Mouse (Mus musculus): ENCODE measurements at regions not wholly inside any gene's neighbourhood (a gene's known extent, or its start where the extent isn't known, plus 50 kb on each side); places are given as distances from the start of the nearest gene placed in this dataset.

GRCm38 (mm10) chr13:5234232-5234631 lies 625.3 kb upstream of the Akr1e1 start:
- no peak overlapping the region for H3K9ac ChIP-seq (ENCODE audit: control insufficient read depth, low read depth, low read length, poor library complexity, severe bottlenecking)
- no peaks in the 10 kb centered on the region for H3K4me1 ChIP-seq (ENCODE audit: control insufficient read depth in 1 of 2, insufficient read depth in 2 of 2, low read length in 2 of 2)
- H3K36me3 ChIP-seq (ENCODE audit: control insufficient read depth in 1 of 2, insufficient read depth in 2 of 2, low read length in 2 of 2): no peaks in the 10 kb centered on the region
- no peaks in the 10 kb centered on the region for H3K27me3 ChIP-seq (ENCODE audit: control insufficient read depth in 1 of 2, insufficient read depth in 2 of 2, low read length in 2 of 2)
- TF ChIP-seq ZMIZ1 (IDR thresholded peaks at IDR 0.05; ENCODE audit: low read depth, low read length): no peak
- TF ChIP-seq MAX (IDR thresholded peaks at IDR 0.05; ENCODE audit: low read length): no peak
- no peak for TF ChIP-seq MXI1 (IDR thresholded peaks at IDR 0.05; ENCODE audit: low read depth, low read length)
- TF ChIP-seq ETS1 (IDR thresholded peaks at IDR 0.05; ENCODE audit: low read depth, low read length): no peak
- TF ChIP-seq GABPA (IDR thresholded peaks at IDR 0.05; ENCODE audit: low read depth, low read length): no peak
- TF ChIP-seq UBTF (IDR thresholded peaks at IDR 0.05; ENCODE audit: borderline replicate concordance, insufficient read depth, low read depth, low read length): no peak
- no peak for TF ChIP-seq EP300 (IDR thresholded peaks at IDR 0.05; ENCODE audit: low read depth in 1 of 2, low read length in 2 of 2)
- no peak for TF ChIP-seq NELFE (IDR thresholded peaks at IDR 0.05; ENCODE audit: low read depth, low read length)
- no peaks in the 10 kb centered on the region for H3K9me3 ChIP-seq (replicated peaks; ENCODE audit: insufficient read depth, low read length)
- DNase-seq (ENCODE audit: low read depth, low spot score): no peak
- H3K27ac ChIP-seq (ENCODE audit: control insufficient read depth, low read depth, low read length): no peak overlapping the region
- H3K4me3 ChIP-seq (ENCODE audit: control insufficient read depth in 1 of 2, insufficient read depth in 1 of 2, low read depth in 2 of 2, low read length in 2 of 2): no peak overlapping the region
- H3K79me2 ChIP-seq (ENCODE audit: control insufficient read depth, insufficient read depth, low read length, poor library complexity): no peaks in the 10 kb centered on the region

GRCm38 (mm10) chr13:5235391-5235790 lies 625.9 kb upstream of the Klf6 start:
- no peak overlapping the region for H3K4me3 ChIP-seq (ENCODE audit: control insufficient read depth in 1 of 2, insufficient read depth in 1 of 2, low read depth in 2 of 2, low read length in 2 of 2)
- H3K27me3 ChIP-seq (ENCODE audit: control insufficient read depth in 1 of 2, insufficient read depth in 2 of 2, low read length in 2 of 2): no peaks in the 10 kb centered on the region
- no peak overlapping the region for H3K9ac ChIP-seq (ENCODE audit: control insufficient read depth, low read depth, low read length, poor library complexity, severe bottlenecking)
- H3K4me1 ChIP-seq (ENCODE audit: control insufficient read depth in 1 of 2, insufficient read depth in 2 of 2, low read length in 2 of 2): no peaks in the 10 kb centered on the region
- H3K79me2 ChIP-seq (ENCODE audit: control insufficient read depth, insufficient read depth, low read length, poor library complexity): no peaks in the 10 kb centered on the region
- no peak for DNase-seq (ENCODE audit: low read depth, low spot score)
- H3K36me3 ChIP-seq (ENCODE audit: control insufficient read depth in 1 of 2, insufficient read depth in 2 of 2, low read length in 2 of 2): no peaks in the 10 kb centered on the region
- H3K27ac ChIP-seq (ENCODE audit: control insufficient read depth, low read depth, low read length): no peak overlapping the region
- TF ChIP-seq ZMIZ1 (IDR thresholded peaks at IDR 0.05; ENCODE audit: low read depth, low read length): no peak
- TF ChIP-seq TAL1 (IDR thresholded peaks at IDR 0.05; ENCODE audit: low read length): no peak
- no peak for TF ChIP-seq ZC3H11A (IDR thresholded peaks at IDR 0.05; ENCODE audit: low read depth, low read length)
- TF ChIP-seq TCF12 (IDR thresholded peaks at IDR 0.05; ENCODE audit: low read depth, low read length): no peak
- no peak for TF ChIP-seq TBP (IDR thresholded peaks at IDR 0.05; ENCODE audit: low read depth, low read length)
- TF ChIP-seq CHD2 (IDR thresholded peaks at IDR 0.05; ENCODE audit: low read length): no peak
- TF ChIP-seq GATA1 (IDR thresholded peaks at IDR 0.05; ENCODE audit: low read depth, low read length): no peak
- no peak for TF ChIP-seq ZNF384 (IDR thresholded peaks at IDR 0.05; ENCODE audit: low read depth, low read length)
- no peak for TF ChIP-seq MAZ (IDR thresholded peaks at IDR 0.05; ENCODE audit: low read depth, low read length)
- no peak for TF ChIP-seq BHLHE40 (IDR thresholded peaks at IDR 0.05; ENCODE audit: borderline replicate concordance, low read depth, low read length)
- H3K9me3 ChIP-seq (replicated peaks; ENCODE audit: insufficient read depth, low read length): no peaks in the 10 kb centered on the region

Data from MEL (cell line).